Mouse (Mus musculus): ENCODE measurements at regions not wholly inside any gene's neighbourhood (a gene's known extent, or its start where the extent isn't known, plus 50 kb on each side); places are given as distances from the start of the nearest gene placed in this dataset.

DNA sequence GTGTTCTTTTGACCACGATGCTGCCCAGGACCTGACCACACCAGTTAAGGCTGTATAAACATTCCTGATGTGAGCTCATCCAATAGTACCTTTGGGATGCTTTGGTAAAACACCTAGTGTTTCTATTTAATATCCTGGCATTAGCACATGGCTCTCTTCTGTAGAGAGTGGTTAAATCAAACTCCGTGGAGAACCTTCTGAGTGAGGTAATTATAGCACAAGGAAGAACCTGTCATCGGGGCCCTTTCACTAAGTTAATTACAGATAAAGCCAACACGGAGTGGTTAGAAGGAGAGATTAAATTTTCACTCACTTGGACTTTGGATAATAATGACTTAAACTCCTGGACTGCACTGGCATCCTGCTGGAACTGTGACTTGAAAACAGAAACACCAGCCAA is 133.8 kb upstream of the N6amt1 start:
- H3K9ac ChIP-seq: no peak overlapping the region
- 61% methylated on average over 4 of the region's 4 CpGs for WGBS
- no peaks in the 10 kb centered on the region for H3K4me1 ChIP-seq

DNA sequence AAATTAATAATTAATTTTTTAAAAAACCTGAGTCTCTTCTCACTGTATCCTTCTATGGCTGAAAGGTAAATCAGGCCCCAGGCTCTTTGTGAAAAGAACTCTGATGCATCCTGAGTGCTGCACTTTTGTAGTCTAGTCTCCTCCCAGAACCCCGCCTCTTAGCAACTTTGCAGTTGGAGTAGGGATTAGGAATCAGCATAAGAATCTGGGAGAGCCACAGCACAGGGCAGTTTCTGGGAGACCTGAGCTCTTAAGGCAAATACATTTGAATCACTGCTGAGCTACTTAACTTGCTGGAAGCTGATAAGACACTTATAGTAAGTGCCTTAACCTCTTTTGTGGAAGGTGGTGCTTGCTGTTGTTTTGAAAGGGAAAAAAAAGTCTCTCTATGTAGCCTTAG is 146.1 kb upstream of the N6amt1 start:
- H3K4me2 ChIP-seq: no peak overlapping the region
- no peaks in the 10 kb centered on the region for H3K9me3 ChIP-seq
- no peaks in the 10 kb centered on the region for H3K36me3 ChIP-seq (replicated peaks)
- H3K27ac ChIP-seq: no peak overlapping the region
- 31% methylated on average over 1 of the region's 1 CpGs for WGBS
- no peak overlapping the region for H3K9ac ChIP-seq
- H3K4me1 ChIP-seq: 0 out of 2 replicates have a peak, but pooled peaks cover 2% of the 10 kb centered on the region
- ATAC-seq (ENCODE audit: low FRiP score): no peak
- no peak overlapping the region for H3K4me3 ChIP-seq (replicated peaks)
- no peaks in the 10 kb centered on the region for H3K27me3 ChIP-seq

More for the DNA sequence above, 133.8 kb upstream of the N6amt1 start:
- no peaks in the 10 kb centered on the region for H3K27me3 ChIP-seq
- H3K4me3 ChIP-seq (replicated peaks): no peak overlapping the region
- H3K4me2 ChIP-seq: no peak overlapping the region
- ATAC-seq (ENCODE audit: low FRiP score): no peak
- H3K27ac ChIP-seq: no peak overlapping the region
- H3K36me3 ChIP-seq (replicated peaks): no peaks in the 10 kb centered on the region
- H3K9me3 ChIP-seq: no peaks in the 10 kb centered on the region

DNA sequence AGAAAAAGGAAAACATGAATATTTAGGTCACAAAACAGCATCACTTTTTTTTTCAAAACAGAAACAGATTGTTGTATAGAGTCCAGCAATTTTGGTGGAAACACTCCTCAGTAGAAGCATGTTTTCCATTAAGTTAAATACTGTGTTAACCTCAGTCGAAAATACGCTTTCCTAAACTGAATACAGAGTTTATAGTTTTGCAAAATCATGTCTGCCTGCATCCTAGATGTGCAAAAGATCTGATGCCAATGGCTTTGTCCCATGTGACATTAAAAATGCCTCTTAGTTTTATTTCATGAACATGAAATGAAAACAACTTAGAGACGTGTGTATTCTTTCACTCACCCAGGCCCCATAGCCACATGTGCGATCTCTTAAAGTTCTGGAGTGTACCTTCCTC is 163.5 kb upstream of the N6amt1 start:
- no peak overlapping the region for H3K4me2 ChIP-seq
- 88% methylated on average over 4 of the region's 4 CpGs for WGBS
- no peak overlapping the region for H3K9ac ChIP-seq
- H3K4me3 ChIP-seq (replicated peaks): no peak overlapping the region
- H3K27ac ChIP-seq: no peak overlapping the region
- no peaks in the 10 kb centered on the region for H3K9me3 ChIP-seq
- H3K4me1 ChIP-seq: no peaks in the 10 kb centered on the region
- no peaks in the 10 kb centered on the region for H3K36me3 ChIP-seq (replicated peaks)
- H3K27me3 ChIP-seq: no peaks in the 10 kb centered on the region
- ATAC-seq (ENCODE audit: low FRiP score): no peak

DNA sequence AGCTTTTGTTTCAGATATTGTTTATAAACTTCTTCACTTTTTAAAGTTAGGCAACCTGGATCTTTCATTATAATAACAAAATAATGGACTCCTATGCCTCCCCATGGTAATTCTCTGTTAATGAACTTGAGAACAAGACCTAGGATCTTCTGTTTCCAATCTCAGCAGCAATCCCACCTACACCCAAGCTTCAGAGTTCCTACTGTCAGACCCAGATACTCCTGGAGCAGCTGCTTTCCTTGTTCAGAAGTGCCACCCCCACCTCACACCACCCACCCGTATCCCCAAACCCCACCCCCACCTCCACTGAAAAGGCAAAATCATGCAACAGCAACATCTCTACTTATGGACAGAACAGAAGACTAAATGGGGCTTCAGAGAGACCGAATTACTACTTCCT is 165.2 kb upstream of the N6amt1 start:
- WGBS: 87% methylated on average over 2 of the region's 2 CpGs
- H3K27me3 ChIP-seq: no peaks in the 10 kb centered on the region
- no peak overlapping the region for H3K27ac ChIP-seq
- H3K9ac ChIP-seq: no peak overlapping the region
- H3K36me3 ChIP-seq (replicated peaks): no peaks in the 10 kb centered on the region
- no peak for ATAC-seq (ENCODE audit: low FRiP score)
- no peak overlapping the region for H3K4me2 ChIP-seq
- H3K4me1 ChIP-seq: no peaks in the 10 kb centered on the region
- H3K4me3 ChIP-seq (replicated peaks): no peak overlapping the region
- H3K9me3 ChIP-seq: no peaks in the 10 kb centered on the region

DNA sequence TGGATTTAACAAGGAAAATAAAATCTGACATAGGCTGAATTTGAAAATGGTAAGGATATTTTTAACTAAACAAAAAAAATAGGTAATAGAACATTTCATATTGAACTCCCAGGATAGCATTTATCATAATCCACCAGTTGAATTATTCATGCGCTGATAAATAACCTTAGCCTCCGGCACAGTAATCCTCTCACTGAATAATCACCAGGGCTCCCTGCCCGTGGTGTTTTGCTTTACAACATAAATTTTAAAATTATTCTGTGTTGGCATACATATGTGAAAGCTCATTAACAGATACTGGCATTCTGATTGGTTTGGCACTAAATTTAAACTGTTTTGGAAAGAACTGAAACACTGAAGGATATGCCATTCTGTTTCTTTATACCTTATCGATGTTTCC is 181.6 kb upstream of the N6amt1 start:
- no peak overlapping the region for H3K4me3 ChIP-seq (replicated peaks)
- no peaks in the 10 kb centered on the region for H3K9me3 ChIP-seq
- no peaks in the 10 kb centered on the region for H3K27me3 ChIP-seq
- H3K36me3 ChIP-seq (replicated peaks): no peaks in the 10 kb centered on the region
- H3K4me1 ChIP-seq: no peaks in the 10 kb centered on the region
- H3K9ac ChIP-seq: no peak overlapping the region
- H3K4me2 ChIP-seq: no peak overlapping the region
- 83% methylated on average over 4 of the region's 4 CpGs for WGBS
- H3K27ac ChIP-seq: no peak overlapping the region
- ATAC-seq (ENCODE audit: low FRiP score): no peak

DNA sequence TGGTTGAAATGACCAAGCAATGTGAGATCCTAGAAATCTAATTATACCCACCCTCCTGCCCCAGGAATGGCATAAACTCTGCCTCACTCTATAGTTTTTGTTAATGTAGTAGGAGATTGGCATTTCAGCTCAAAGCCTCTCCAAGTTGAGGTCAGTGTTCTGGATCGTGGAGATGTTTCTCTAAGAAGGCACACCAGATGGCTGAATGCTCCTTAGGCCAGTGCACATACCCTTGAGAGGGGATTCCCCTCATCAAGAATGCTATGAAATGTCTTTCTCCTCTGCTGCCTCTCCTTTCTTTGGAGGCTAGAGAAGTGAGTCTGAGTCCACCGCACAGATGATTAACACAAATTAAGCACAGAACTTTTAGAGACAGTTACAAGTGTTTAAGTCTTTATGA is 214.7 kb upstream of the N6amt1 start:
- Histone ChIP-seq H3K4me1 (no peaks in the 10 kb centered on the region), H3K27ac (no peak overlapping the region)
- WGBS: 88% methylated on average over 2 of the region's 2 CpGs

DNA sequence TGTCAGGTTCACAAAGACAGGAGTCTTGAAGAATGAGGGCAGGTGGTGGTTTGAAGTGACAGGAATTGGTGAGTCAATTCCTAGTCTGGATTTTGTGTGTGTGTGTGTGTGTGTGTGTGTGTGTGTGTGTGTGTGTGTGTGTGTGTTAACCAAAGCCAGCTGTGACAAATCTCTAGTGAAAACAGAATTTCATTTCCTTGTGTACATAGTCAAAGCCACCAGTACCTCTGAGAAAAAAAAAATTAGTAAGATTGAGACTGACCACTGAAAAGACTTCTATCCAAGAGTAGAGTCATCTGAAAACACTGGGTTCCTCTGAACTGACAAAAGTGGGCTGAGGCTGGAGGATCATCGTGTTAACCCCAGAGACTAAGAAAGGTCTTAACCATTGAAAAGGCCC is 217.5 kb upstream of the N6amt1 start:
- Histone ChIP-seq H3K27me3 (no peaks in the 10 kb centered on the region), H3K9me3 (no peaks in the 10 kb centered on the region), H3K27ac (no peak overlapping the region), H3K4me3 (replicated peaks) (no peak overlapping the region), H3K36me3 (replicated peaks) (no peaks in the 10 kb centered on the region), H3K4me2 (no peak overlapping the region), H3K9ac (no peak overlapping the region), H3K4me1 (no peaks in the 10 kb centered on the region)
- ATAC-seq (ENCODE audit: low FRiP score): no peak
- 94% methylated on average over 1 of the region's 1 CpGs for WGBS

More for the DNA sequence above, 214.7 kb upstream of the N6amt1 start:
- no peak overlapping the region for H3K4me3 ChIP-seq (replicated peaks)
- H3K27me3 ChIP-seq: no peaks in the 10 kb centered on the region
- ATAC-seq (ENCODE audit: low FRiP score): no peak
- no peaks in the 10 kb centered on the region for H3K36me3 ChIP-seq (replicated peaks)
- H3K4me2 ChIP-seq: no peak overlapping the region
- H3K9ac ChIP-seq: no peak overlapping the region
- H3K9me3 ChIP-seq: no peaks in the 10 kb centered on the region

DNA sequence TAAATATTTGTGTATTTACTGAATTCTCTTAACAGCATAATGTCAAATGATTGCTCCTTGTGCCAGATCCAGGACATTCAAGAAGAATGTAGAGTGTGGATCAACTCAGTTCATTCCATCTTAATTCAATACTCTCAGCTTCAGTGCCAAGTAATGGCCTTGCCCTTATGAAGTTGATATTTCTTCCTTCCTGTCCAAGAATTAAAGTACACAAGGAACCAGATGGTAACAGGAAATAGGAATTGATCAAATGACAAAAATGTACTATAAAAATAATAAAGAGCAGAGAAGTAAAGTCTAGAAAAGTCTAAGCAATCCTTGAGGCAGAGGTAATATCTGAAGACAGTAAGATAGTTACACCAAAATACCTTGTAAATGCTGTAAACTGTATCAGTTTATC is 219.5 kb upstream of the N6amt1 start:
- no peaks in the 10 kb centered on the region for H3K36me3 ChIP-seq (replicated peaks)
- no peaks in the 10 kb centered on the region for H3K9me3 ChIP-seq
- no peak overlapping the region for H3K27ac ChIP-seq
- no peak for ATAC-seq (ENCODE audit: low FRiP score)
- no peak overlapping the region for H3K4me2 ChIP-seq
- H3K27me3 ChIP-seq: no peaks in the 10 kb centered on the region
- no peak overlapping the region for H3K4me3 ChIP-seq (replicated peaks)
- no peaks in the 10 kb centered on the region for H3K4me1 ChIP-seq
- no peak overlapping the region for H3K9ac ChIP-seq

DNA sequence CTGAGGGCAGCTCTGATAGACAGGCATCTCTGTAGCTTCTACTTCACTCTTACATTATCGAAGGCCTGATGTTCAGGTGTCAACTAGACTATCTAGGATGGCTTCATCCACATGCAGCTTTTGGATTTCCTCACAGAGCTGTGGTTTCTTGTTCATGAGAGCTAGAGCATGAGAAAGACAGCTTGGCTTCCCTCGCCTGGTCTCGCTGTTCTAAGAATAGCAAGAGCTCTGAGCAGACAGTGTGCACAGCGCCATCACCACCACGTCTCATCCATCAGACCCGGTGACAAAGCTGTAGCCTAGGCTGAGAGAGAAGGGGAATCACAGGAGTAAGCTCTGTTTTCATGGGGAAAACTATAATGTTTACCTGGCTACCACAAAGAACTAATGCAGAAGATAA is 220.1 kb upstream of the N6amt1 start:
- Histone ChIP-seq H3K9me3 (no peaks in the 10 kb centered on the region), H3K9ac (no peak overlapping the region), H3K4me2 (no peak overlapping the region), H3K36me3 (replicated peaks) (no peaks in the 10 kb centered on the region), H3K4me3 (replicated peaks) (no peak overlapping the region), H3K27me3 (no peaks in the 10 kb centered on the region), H3K4me1 (no peaks in the 10 kb centered on the region), H3K27ac (no peak overlapping the region)
- ATAC-seq (ENCODE audit: low FRiP score): no peak
- WGBS: 88% methylated on average over 6 of the region's 6 CpGs

DNA sequence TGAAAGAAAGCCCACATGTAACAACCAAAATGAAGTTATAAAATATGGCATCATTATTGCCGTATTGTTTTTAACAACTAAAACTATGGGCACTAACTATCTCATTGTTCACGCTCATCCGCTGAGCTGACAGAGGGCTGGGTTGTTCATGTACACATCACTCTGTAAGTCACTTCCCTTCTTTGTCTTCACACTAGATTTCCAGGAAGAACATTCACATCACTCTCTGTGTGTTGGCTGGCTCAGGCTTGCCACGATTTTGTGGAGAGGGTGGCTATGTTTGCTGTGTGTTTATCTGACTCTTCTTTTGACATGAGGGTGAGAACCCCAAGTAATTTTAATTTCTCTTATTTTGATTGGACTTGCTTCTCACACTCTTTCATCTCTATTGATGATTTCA is 221.9 kb upstream of the N6amt1 start:
- Histone ChIP-seq H3K4me3 (replicated peaks) (no peak overlapping the region), H3K9ac (no peak overlapping the region), H3K9me3 (no peaks in the 10 kb centered on the region), H3K4me1 (no peaks in the 10 kb centered on the region), H3K27me3 (no peaks in the 10 kb centered on the region), H3K27ac (no peak overlapping the region), H3K36me3 (replicated peaks) (no peaks in the 10 kb centered on the region), H3K4me2 (no peak overlapping the region)
- 80% methylated on average over 4 of the region's 4 CpGs for WGBS
- ATAC-seq (ENCODE audit: low FRiP score): no peak

DNA sequence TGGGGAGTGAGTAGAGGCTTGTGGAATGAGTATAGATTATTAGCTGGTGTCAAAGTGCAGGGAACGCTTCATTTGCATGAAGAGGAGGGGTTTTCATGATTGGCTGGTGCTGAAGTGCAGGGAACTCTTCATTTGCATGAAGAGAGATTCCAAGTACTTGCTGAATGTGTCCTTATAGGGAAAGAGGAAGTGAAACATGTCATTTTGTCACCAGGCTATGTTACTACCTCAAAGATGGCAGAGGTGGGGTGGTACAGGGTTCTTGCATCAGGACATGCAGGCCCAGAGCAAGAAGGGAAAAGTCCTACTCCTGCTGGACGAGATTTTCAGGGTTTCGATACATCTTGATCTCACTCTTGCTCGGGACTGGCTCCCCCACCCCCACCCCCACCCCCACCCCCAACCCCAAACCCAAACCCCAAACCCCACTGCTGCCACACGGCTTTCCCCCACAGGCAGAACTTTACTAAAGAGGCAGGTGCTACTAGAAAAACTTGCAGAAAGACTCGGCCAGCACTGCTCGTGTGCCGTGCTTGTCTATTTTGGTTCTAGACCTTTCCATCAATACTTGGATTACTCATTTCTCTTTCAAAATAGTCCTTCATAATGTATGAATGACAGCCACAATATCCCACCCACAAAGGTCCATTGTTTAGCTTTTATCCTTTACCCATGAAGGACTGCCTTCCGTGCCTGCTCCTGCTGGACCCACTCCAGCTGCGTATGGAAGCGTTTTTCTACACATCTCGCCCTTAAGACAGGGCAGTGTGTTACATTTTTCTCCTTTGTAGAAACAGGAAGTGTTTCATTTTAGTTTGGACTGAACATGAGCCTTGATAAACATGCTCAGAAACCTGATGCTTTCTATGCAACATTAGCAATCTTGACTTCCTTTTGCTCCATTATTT is 223.0 kb upstream of the N6amt1 start:
- 78% methylated on average over 12 of the region's 12 CpGs for WGBS
- H3K9ac ChIP-seq: no peak overlapping the region
- no peak overlapping the region for H3K4me3 ChIP-seq (replicated peaks)
- H3K36me3 ChIP-seq (replicated peaks): no peaks in the 10 kb centered on the region
- no peak for ATAC-seq (ENCODE audit: low FRiP score)
- no peak overlapping the region for H3K27ac ChIP-seq
- H3K4me2 ChIP-seq: no peak overlapping the region
- no peaks in the 10 kb centered on the region for H3K9me3 ChIP-seq
- H3K27me3 ChIP-seq: no peaks in the 10 kb centered on the region
- no peaks in the 10 kb centered on the region for H3K4me1 ChIP-seq

DNA sequence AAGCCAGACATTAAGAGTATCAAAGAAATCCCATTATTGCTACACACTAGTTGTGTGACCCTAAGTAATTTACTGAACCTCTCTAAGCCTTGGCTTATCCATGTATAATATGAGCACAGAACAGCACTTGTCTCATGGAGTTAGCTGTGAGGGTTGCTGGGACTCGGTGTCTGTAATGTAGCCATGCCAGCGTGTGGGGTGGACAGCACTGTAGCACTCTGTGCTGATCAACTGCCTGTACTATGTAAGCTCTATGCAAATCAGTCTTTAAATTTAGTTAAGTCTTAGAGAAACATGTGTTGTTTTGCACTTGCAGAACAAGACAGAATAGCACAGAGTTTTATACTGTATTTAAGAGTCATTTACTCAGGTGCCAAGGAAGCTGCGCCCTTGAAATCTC is 225.0 kb upstream of the N6amt1 start:
- no peaks in the 10 kb centered on the region for H3K4me1 ChIP-seq
- no peak overlapping the region for H3K4me2 ChIP-seq
- H3K9ac ChIP-seq: no peak overlapping the region
- no peaks in the 10 kb centered on the region for H3K36me3 ChIP-seq (replicated peaks)
- no peak overlapping the region for H3K27ac ChIP-seq
- no peak for ATAC-seq (ENCODE audit: low FRiP score)
- H3K4me3 ChIP-seq (replicated peaks): no peak overlapping the region
- 93% methylated on average over 3 of the region's 3 CpGs for whole genome bisulfite sequencing
- no peaks in the 10 kb centered on the region for H3K9me3 ChIP-seq
- H3K27me3 ChIP-seq: no peaks in the 10 kb centered on the region

DNA sequence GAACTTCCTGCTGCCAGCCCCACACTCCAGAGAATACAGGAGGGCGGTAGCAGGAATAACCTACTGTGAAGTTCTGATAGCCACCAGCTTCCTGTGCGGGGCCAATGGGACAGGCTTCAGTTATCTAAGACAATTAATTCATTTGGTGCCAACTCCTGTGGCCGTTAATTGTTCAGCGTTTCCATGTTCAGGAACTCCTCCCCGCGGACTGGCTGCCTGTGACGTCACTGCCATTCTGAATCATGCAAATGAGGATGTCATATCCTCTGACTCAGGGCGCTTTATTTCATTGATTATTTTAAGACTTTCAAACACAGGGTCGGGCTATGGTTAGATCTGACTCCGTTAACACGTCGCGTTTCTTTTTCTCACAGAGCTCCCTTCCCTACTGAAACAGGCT is 225.8 kb upstream of the N6amt1 start:
- Histone ChIP-seq H3K9me3 (no peaks in the 10 kb centered on the region), H3K9ac (no peak overlapping the region), H3K4me1 (no peaks in the 10 kb centered on the region), H3K27ac (no peak overlapping the region), H3K4me2 (peak overlapping the region; percentile 22), H3K4me3 (replicated peaks) (no peak overlapping the region; the same call in 1 of the 2 replicates), H3K27me3 (no peaks in the 10 kb centered on the region), H3K36me3 (replicated peaks) (no peaks in the 10 kb centered on the region)
- peak; percentile 60 for ATAC-seq (ENCODE audit: low FRiP score)
- WGBS: 66% methylated on average over 13 of the region's 13 CpGs
